Mouse (Mus musculus): ENCODE measurements at regions not wholly inside any gene's neighbourhood (a gene's known extent, or its start where the extent isn't known, plus 50 kb on each side); places are given as distances from the start of the nearest gene placed in this dataset.

DNA sequence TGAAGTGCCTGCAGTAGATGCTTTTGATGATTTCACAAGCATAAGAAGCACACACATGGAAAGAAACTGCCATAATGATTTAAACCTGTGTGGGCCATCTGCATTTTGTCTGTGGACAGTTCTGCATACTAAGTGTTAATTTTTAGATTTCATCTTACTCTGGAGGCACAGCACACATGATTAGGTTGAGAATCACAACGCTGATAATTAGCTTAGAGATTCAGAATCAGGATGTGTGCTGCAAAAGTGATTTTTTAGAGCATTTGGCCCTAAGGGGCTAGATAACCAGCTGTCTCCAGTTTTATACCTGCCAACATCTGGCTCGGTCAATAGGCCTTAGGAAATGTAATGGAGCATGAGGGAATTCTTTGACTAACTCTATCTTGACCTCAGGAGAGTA, 323.2 kb downstream of the Cetn3 start:
- H3K9ac ChIP-seq (ENCODE audit: control insufficient read depth, low read depth, low read length, poor library complexity, severe bottlenecking) = no peak overlapping the region
- TF ChIP-seq SIN3A (IDR thresholded peaks at IDR 0.05; ENCODE audit: low read length) (no peak), BHLHE40 (IDR thresholded peaks at IDR 0.05; ENCODE audit: borderline replicate concordance, low read depth, low read length) (no peak), CHD1 (IDR thresholded peaks at IDR 0.05; ENCODE audit: low read depth, low read length) (no peak), KAT2A (conservative IDR thresholded peaks at IDR 0.05; ENCODE audit: low read depth, low read length) (no peak), USF1 (IDR thresholded peaks at IDR 0.05; ENCODE audit: low read depth, low read length) (no peak), ZC3H11A (IDR thresholded peaks at IDR 0.05; ENCODE audit: low read depth, low read length) (no peak), CHD2 (IDR thresholded peaks at IDR 0.05; ENCODE audit: low read length) (no peak), CTCF (IDR thresholded peaks at IDR 0.05 in 2 of 3, conservative IDR thresholded peaks at IDR 0.05 in 1 of 3; ENCODE audit: control insufficient read depth in 1 of 3, insufficient read depth in 1 of 3, low read depth in 2 of 3, low read length in 3 of 3, poor library complexity in 1 of 3, severe bottlenecking in 1 of 3) (no peak), POLR2AphosphoS5 (IDR thresholded peaks at IDR 0.05; ENCODE audit: borderline replicate concordance, low read depth, low read length) (no peak), RAD21 (IDR thresholded peaks at IDR 0.05; ENCODE audit: low read depth, low read length) (no peak), SMC3 (IDR thresholded peaks at IDR 0.05; ENCODE audit: low read depth, low read length) (no peak), ZKSCAN1 (IDR thresholded peaks at IDR 0.05; ENCODE audit: low read depth, low read length) (no peak), EP300 (IDR thresholded peaks at IDR 0.05; ENCODE audit: low read depth in 1 of 2, low read length in 2 of 2) (no peak), HCFC1 (IDR thresholded peaks at IDR 0.05; ENCODE audit: low read depth, low read length) (no peak), UBTF (IDR thresholded peaks at IDR 0.05; ENCODE audit: borderline replicate concordance, insufficient read depth, low read depth, low read length) (no peak), MAFK (IDR thresholded peaks at IDR 0.05; ENCODE audit: borderline replicate concordance, low read depth, low read length) (no peak)
- no peak overlapping the region for H3K4me3 ChIP-seq (ENCODE audit: control insufficient read depth in 1 of 2, insufficient read depth in 1 of 2, low read depth in 2 of 2, low read length in 2 of 2)
- no peaks in the 10 kb centered on the region for H3K79me2 ChIP-seq (ENCODE audit: control insufficient read depth, insufficient read depth, low read length, poor library complexity)
- H3K4me1 ChIP-seq (ENCODE audit: control insufficient read depth in 1 of 2, insufficient read depth in 2 of 2, low read length in 2 of 2) = no peaks in the 10 kb centered on the region
- H3K27me3 ChIP-seq (ENCODE audit: control insufficient read depth in 1 of 2, insufficient read depth in 2 of 2, low read length in 2 of 2) = no peaks in the 10 kb centered on the region
- H3K9me3 ChIP-seq (replicated peaks; ENCODE audit: insufficient read depth, low read length) = no peaks in the 10 kb centered on the region
- no peak overlapping the region for H3K27ac ChIP-seq (ENCODE audit: control insufficient read depth, low read depth, low read length)
- no peaks in the 10 kb centered on the region for H3K36me3 ChIP-seq (ENCODE audit: control insufficient read depth in 1 of 2, insufficient read depth in 2 of 2, low read length in 2 of 2)
- no peak for DNase-seq (ENCODE audit: low read depth, low spot score)

- no peaks in the 10 kb centered on the region for H3K4me1 ChIP-seq (ENCODE audit: control insufficient read depth in 1 of 2, insufficient read depth in 2 of 2, low read length in 2 of 2)
- no peaks in the 10 kb centered on the region for H3K36me3 ChIP-seq (ENCODE audit: control insufficient read depth in 1 of 2, insufficient read depth in 2 of 2, low read length in 2 of 2)
- H3K4me3 ChIP-seq (ENCODE audit: control insufficient read depth in 1 of 2, insufficient read depth in 1 of 2, low read depth in 2 of 2, low read length in 2 of 2) = no peak overlapping the region
- H3K79me2 ChIP-seq (ENCODE audit: control insufficient read depth, insufficient read depth, low read length, poor library complexity) = no peaks in the 10 kb centered on the region
- H3K27me3 ChIP-seq (ENCODE audit: control insufficient read depth in 1 of 2, insufficient read depth in 2 of 2, low read length in 2 of 2) = no peaks in the 10 kb centered on the region
- H3K9me3 ChIP-seq (replicated peaks; ENCODE audit: insufficient read depth, low read length) = no peaks in the 10 kb centered on the region
- H3K9ac ChIP-seq (ENCODE audit: control insufficient read depth, low read depth, low read length, poor library complexity, severe bottlenecking) = no peak overlapping the region
- H3K27ac ChIP-seq (ENCODE audit: control insufficient read depth, low read depth, low read length) = no peak overlapping the region
- no peak for DNase-seq (ENCODE audit: low read depth, low spot score)
- TF ChIP-seq ELF1 (IDR thresholded peaks at IDR 0.05; ENCODE audit: low read depth, low read length) (no peak), ETS1 (IDR thresholded peaks at IDR 0.05; ENCODE audit: low read depth, low read length) (no peak), MYC (IDR thresholded peaks at IDR 0.05; ENCODE audit: low read depth, low read length) (no peak), TBP (IDR thresholded peaks at IDR 0.05; ENCODE audit: low read depth, low read length) (no peak), ZC3H11A (IDR thresholded peaks at IDR 0.05; ENCODE audit: low read depth, low read length) (no peak), MXI1 (IDR thresholded peaks at IDR 0.05; ENCODE audit: low read depth, low read length) (no peak), NELFE (IDR thresholded peaks at IDR 0.05; ENCODE audit: low read depth, low read length) (no peak), ZMIZ1 (IDR thresholded peaks at IDR 0.05; ENCODE audit: low read depth, low read length) (no peak)
Observed at GRCm38 (mm10) chr13:82129777-82130735, 347.2 kb downstream of the Cetn3 start.

All from MEL (cell line).